Mouse (Mus musculus): Measurements from ENCODE around the gene Fbxw4. TPM values are rescaled to one million over a fixed set of nuclear protein-coding genes. Genes with fewer than 3 reads are reported as not detected.

Gene Fbxw4
- polyA plus RNA-seq (2015; fragmentation: Nextera tagmentation; extraction: Ambion mirVana): 4.5 and 5.0 TPM in 2 replicates

DNA sequence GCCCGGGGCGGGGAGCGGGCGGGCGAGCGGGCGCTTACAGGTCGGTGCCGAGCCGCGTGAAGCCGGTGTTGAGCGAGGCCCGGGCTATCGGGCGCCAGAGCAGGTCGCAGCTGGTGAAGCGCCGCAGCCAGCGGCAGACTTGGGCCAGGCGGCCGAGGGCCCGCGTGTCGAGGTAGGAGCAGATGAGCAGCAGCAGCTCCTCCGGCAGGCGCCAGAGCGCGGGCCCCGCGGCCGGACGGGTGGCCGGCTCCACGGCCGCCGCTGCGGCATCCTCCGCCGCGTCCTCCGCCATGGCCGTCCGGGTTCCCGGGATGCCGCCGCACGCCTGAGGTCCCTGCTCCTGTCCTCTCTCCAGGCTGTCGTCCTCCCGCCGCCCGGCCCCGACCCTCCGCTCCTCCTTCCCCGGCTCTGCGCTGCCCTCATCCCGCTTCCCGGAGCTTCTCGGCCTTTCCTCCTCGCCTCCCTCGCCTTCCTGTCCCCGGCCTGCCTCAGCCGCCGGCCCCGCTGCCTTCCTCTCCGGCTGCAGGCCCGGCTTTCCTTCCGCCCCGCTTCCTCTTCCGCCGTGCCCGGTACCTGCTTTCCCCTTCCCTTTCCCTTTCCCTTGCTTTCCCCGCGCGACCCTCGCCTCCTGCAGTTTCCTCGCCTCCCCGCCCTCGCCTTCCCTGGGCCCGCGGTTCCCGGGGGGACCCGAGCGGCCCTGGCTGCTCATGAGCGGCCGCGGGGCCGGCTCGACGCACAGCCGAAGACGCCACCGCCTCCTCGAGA is at the start of gene Fbxw4:
Gene Fbxw4 (minus strand): TSS at position 575 of the 765 bp plus-strand sequence.

DNA sequence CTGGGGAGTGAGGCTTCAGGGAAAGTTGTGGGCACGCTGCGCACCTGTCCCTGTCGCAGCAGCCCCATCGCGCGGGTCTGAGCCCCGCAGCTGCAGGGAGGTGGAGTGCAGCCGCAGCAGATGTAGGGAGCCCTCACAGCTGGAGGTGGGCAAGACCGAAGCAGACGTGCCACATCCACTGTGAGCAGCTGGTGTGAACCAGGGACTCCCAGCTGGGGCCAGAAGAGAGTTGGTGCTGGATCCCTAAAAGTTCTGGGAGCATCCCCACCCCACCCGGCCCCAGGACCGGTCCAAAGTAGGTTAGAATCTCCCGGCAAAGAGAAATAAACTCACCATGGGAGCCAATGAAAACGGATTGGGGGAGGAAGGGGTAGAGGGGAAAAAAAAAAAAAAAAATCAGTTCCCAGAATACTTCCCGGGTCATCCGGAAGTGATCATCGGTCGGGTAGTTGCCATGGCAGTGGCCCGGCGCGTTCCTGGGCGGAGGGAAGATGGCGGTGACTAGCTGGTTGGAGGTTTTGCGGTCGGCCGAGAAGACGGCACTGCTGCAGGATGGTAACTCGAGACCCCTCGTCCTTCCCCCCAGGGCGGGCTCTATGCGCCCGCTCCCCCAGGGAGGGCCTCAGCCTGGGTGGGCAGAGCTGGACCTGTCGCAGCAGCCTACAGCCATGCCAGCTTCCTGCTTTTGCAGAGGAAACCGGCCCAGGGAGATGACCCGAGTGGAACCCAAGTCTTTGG is 99.8 kb downstream of the Fbxw4 start, which contains the start of the genes Poll and Gm17018:
Gene Poll (minus strand): TSS at position 379 of the 738 bp plus-strand sequence.
Gene Gm17018 (plus strand): TSS at position 463 of the 738 bp plus-strand sequence.

Other genes with a start within 250 kb of the Fbxw4 start
- 9.5 and 13.8 TPM in 2 replicates for gene Poll, start 99.8 kb downstream of the Fbxw4 start, polyA plus RNA-seq (2015; fragmentation: Nextera tagmentation; extraction: Ambion mirVana)
- gene Gm17018, start 99.7 kb downstream of the Fbxw4 start, polyA plus RNA-seq (2015; fragmentation: Nextera tagmentation; extraction: Ambion mirVana): 39.9 and 45.5 TPM in 2 replicates
- 0.28 and 3.5 TPM in 2 replicates for gene Fgf8, start 82.6 kb upstream of the Fbxw4 start, polyA plus RNA-seq (2015; fragmentation: Nextera tagmentation; extraction: Ambion mirVana)
- 15.0 and 18.1 TPM in 2 replicates for gene Npm3, start 89.3 kb upstream of the Fbxw4 start, polyA plus RNA-seq (2015; fragmentation: Nextera tagmentation; extraction: Ambion mirVana)
- 29.3 and 36.2 TPM in 2 replicates for gene Mgea5, start 123.5 kb upstream of the Fbxw4 start, polyA plus RNA-seq (2015; fragmentation: Nextera tagmentation; extraction: Ambion mirVana)
- gene Kcnip2, start 155.7 kb upstream of the Fbxw4 start, polyA plus RNA-seq (2015; fragmentation: Nextera tagmentation; extraction: Ambion mirVana): 0.55 and 1.4 TPM in 2 replicates

All from adrenal gland, postnatal 0 days (tissue).